Mouse (Mus musculus): ENCODE measurements around the gene S100a5.

DNA sequence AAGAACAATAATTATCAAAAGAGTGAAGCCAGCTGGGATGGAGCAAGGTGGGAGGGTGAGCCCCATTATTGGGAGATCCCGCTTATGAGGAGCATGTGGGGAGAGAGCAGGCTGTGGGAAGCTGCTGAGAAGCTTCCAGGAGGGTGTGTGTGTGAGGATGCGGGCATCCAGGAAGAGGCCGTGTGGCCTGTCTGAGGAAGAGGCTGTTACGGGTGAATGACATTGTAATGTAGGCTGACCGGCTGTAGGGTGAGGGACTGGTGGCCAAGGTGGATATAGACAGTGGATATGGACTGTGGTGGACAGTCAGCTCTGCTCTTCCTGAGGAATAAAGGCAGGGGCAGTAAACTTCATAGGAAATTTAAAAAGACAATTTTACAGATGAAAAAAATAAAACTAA, 17.2 kb downstream of the S100a5 start:
- TF ChIP-seq POLR2A (IDR thresholded peaks at IDR 0.05; ENCODE audit: low read depth, low read length), result no peak
- TF ChIP-seq CTCF (IDR thresholded peaks at IDR 0.05; ENCODE audit: extremely low read depth, insufficient read depth, insufficient read length, insufficient replicate concordance), result no peak
